Mouse (Mus musculus) kidney, adult 10 weeks (tissue): Measurements from ENCODE around the gene Cbll1. TPM values are rescaled to one million over a fixed set of nuclear protein-coding genes. Genes with fewer than 3 reads are reported as not detected.

Experiments used
- polyA plus RNA-seq: library from polyadenylated mRNA; stranded (reverse); fragments of 350-450 nt; fragmentation: Illumina TruSeq; extraction: RNeasy Lipid Tissue Mini Kit (QIAGEN cat#74804); gene quantifications from one replicate; pipeline ENCODE4 v1.2.3, GENCODE M21; 2014; ENCODE audit warnings: low read depth, low replicate concordance

The Cbll1 gene
- polyA plus RNA-seq, result 19.8 TPM

GRCm38 (mm10) chr12:31499314-31500131 is at the start of gene Cbll1:
Gene Cbll1 (minus strand): TSS chr12:31499616.

Other genes with a start within 250 kb of the Cbll1 start
- gene Lamb1, start 234.4 kb downstream of the Cbll1 start, polyA plus RNA-seq, result 42.9 TPM
- gene Dld, start 148.2 kb downstream of the Cbll1 start, polyA plus RNA-seq, result 996 TPM
- 0.20 TPM for gene Slc26a3, start 108.7 kb downstream of the Cbll1 start, polyA plus RNA-seq
- gene Slc26a4, start 60.4 kb upstream of the Cbll1 start, polyA plus RNA-seq, result 59.4 TPM
- 93.1 TPM for gene Bcap29, start 135.0 kb upstream of the Cbll1 start, polyA plus RNA-seq
- 11.9 TPM for gene Dus4l, start 155.2 kb upstream of the Cbll1 start, polyA plus RNA-seq
- 62.7 TPM for gene Cog5, start 155.3 kb upstream of the Cbll1 start, polyA plus RNA-seq
- gene Gpr22, start 214.3 kb upstream of the Cbll1 start, polyA plus RNA-seq, result 0.40 TPM